Mouse (Mus musculus) heart, embryonic 12.5 days (tissue): Measurements from ENCODE around the gene Ptprk. TPM values are rescaled to one million over a fixed set of nuclear protein-coding genes. Genes with fewer than 3 reads are reported as not detected.

Source experiments
- ATAC-seq: fragments of 200-750 bp; cut with Nextera tagmentation; 2 replicates; pipeline ENCODE4 v1.8.0; 2017; ENCODE audit warnings: moderate TSS enrichment, moderate library complexity; ENCODE audit not compliant: insufficient number of reproducible peaks, low FRiP score
- H3K27ac ChIP-seq: fragments of 300-500 bp; sonication (generic); 2 replicates; pipeline ENCODE4 v1.5.1; 2016; ENCODE audit warnings: mild to moderate bottlenecking, moderate library complexity; ENCODE audit not compliant: poor library complexity, severe bottlenecking
- H3K27me3 ChIP-seq: fragments of 300-500 bp; sonication (generic); replicated peaks from 2 replicates; pipeline ENCODE4 v1.6.1; 2016; ENCODE audit warnings: mild to moderate bottlenecking, moderate library complexity
- H3K36me3 ChIP-seq: fragments of 300-500 bp; sonication (generic); 2 replicates; pipeline ENCODE4 v1.6.1; 2016; ENCODE audit warnings: mild to moderate bottlenecking, moderate library complexity
- H3K4me1 ChIP-seq: fragments of 300-500 bp; sonication (generic); replicated peaks from 2 replicates; pipeline ENCODE4 v1.6.1; 2016; ENCODE audit warnings: mild to moderate bottlenecking
- H3K4me2 ChIP-seq: fragments of 300-500 bp; sonication (generic); 2 replicates; pipeline ENCODE4 v1.6.1; 2016; ENCODE audit warnings: mild to moderate bottlenecking, moderate library complexity
- H3K4me3 ChIP-seq: fragments of 300-500 bp; sonication (generic); 2 replicates; pipeline ENCODE4 v1.5.1; 2016; ENCODE audit warnings: mild to moderate bottlenecking
- H3K9ac ChIP-seq: fragments of 300-500 bp; sonication (generic); 2 replicates; pipeline ENCODE4 v1.6.1; 2016; ENCODE audit warnings: mild to moderate bottlenecking, moderate library complexity
- H3K9me3 ChIP-seq: fragments of 300-500 bp; sonication (generic); replicated peaks from 2 replicates; pipeline ENCODE4 v1.6.1; 2016; ENCODE audit warnings: mild to moderate bottlenecking, moderate library complexity
- WGBS: fragments of 180-500 bp; shearing (Covaris S2); methylation state at CpG from one replicate; pipeline ENCODE4 v1.1.7; 2016; 5-methylcytosine and 5-hydroxymethylcytosine counted together
- polyA plus RNA-seq: library from polyadenylated mRNA; unstranded; fragments of >200 nt; fragmentation: Nextera tagmentation; extraction: Ambion mirVana; gene quantifications from 2 replicates; pipeline ENCODE4 v1.2.1, GENCODE M21; 2016

Ptprk gene
- polyA plus RNA-seq: 43.7 and 46.0 TPM in 2 replicates

GRCm38 (mm10) chr10:28074653-28075451, at the start of gene Ptprk:
Gene Ptprk (plus strand): TSS chr10:28074820.
- under 1% methylated on average over 76 of the region's 77 CpGs for WGBS

GRCm38 (mm10) chr10:28027791-28028190, 46.8 kb upstream of the Ptprk start:
- Histone ChIP-seq H3K9ac (no peak overlapping the region), H3K9me3 (no peaks in the 10 kb centered on the region; the same call in 1 of the 2 replicates), H3K4me2 (no peak overlapping the region), H3K27ac (no peak overlapping the region), H3K4me1 (no peaks in the 10 kb centered on the region), H3K36me3 (no peaks in the 10 kb centered on the region), H3K27me3 (no peaks in the 10 kb centered on the region), H3K4me3 (no peak overlapping the region)
- no peak for ATAC-seq
- WGBS: 62% methylated on average over 2 of the region's 2 CpGs

More at GRCm38 (mm10) chr10:28074653-28075451, at the start of gene Ptprk:
- H3K4me1 ChIP-seq: peaks cover 12% of the 10 kb centered on the region
- peak within 1 kb of the TSS; percentile 67 for H3K4me2 ChIP-seq
- H3K4me3 ChIP-seq: peak within 1 kb of the TSS; percentile 73
- no peaks in the 10 kb centered on the region for H3K9me3 ChIP-seq
- peak within 1 kb of the TSS; percentile 93 for H3K27ac ChIP-seq
- ATAC-seq: peak; percentile 96
- peak within 1 kb of the TSS; percentile 88 for H3K9ac ChIP-seq
- no peaks in the 10 kb centered on the region for H3K27me3 ChIP-seq
- H3K36me3 ChIP-seq: no peaks in the 10 kb centered on the region

- no peaks in the 10 kb centered on the region for H3K36me3 ChIP-seq
- no peaks in the 10 kb centered on the region for H3K27me3 ChIP-seq
- H3K4me1 ChIP-seq: no peaks in the 10 kb centered on the region
- H3K9ac ChIP-seq: no peak overlapping the region
- H3K4me3 ChIP-seq: no peak overlapping the region
- H3K9me3 ChIP-seq: no peaks in the 10 kb centered on the region
- no peak overlapping the region for H3K4me2 ChIP-seq
- no peak overlapping the region for H3K27ac ChIP-seq
- ATAC-seq: no peak
- 84% methylated on average over 1 of the region's 1 CpGs for WGBS
Observed at GRCm38 (mm10) chr10:28036456-28036855, 38.2 kb upstream of the Ptprk start.

- H3K9ac ChIP-seq: no peak overlapping the region
- ATAC-seq: no peak
- H3K9me3 ChIP-seq: no peaks in the 10 kb centered on the region
- 76% methylated on average over 4 of the region's 4 CpGs for WGBS
- H3K27me3 ChIP-seq: no peaks in the 10 kb centered on the region
- H3K4me3 ChIP-seq: no peak overlapping the region
- H3K36me3 ChIP-seq: no peaks in the 10 kb centered on the region
- no peak overlapping the region for H3K27ac ChIP-seq
- no peak overlapping the region for H3K4me2 ChIP-seq
- H3K4me1 ChIP-seq: no peaks in the 10 kb centered on the region
Observed at GRCm38 (mm10) chr10:28054764-28055163, 19.9 kb upstream of the Ptprk start.

GRCm38 (mm10) chr10:28059222-28059621, 15.4 kb upstream of the Ptprk start:
- Histone ChIP-seq H3K9ac (no peak overlapping the region), H3K27ac (no peak overlapping the region), H3K4me1 (no peaks in the 10 kb centered on the region), H3K36me3 (no peaks in the 10 kb centered on the region), H3K4me3 (no peak overlapping the region), H3K4me2 (no peak overlapping the region), H3K27me3 (no peaks in the 10 kb centered on the region), H3K9me3 (peaks cover 4% of the 10 kb centered on the region; the same call in 1 of the 2 replicates)
- WGBS: 73% methylated on average over 1 of the region's 1 CpGs
- no peak for ATAC-seq

GRCm38 (mm10) chr10:28067997-28068396, 6.6 kb upstream of the Ptprk start:
- no peak overlapping the region for H3K27ac ChIP-seq
- H3K4me1 ChIP-seq: no peaks in the 10 kb centered on the region
- H3K9me3 ChIP-seq: no peaks in the 10 kb centered on the region
- ATAC-seq: no peak
- H3K27me3 ChIP-seq: no peaks in the 10 kb centered on the region
- no peak overlapping the region for H3K9ac ChIP-seq
- 85% methylated on average over 5 of the region's 5 CpGs for WGBS
- no peak overlapping the region for H3K4me3 ChIP-seq
- no peak overlapping the region for H3K4me2 ChIP-seq
- no peaks in the 10 kb centered on the region for H3K36me3 ChIP-seq

- peak overlapping the region; percentile 88 for H3K9ac ChIP-seq
- under 1% methylated on average over 25 of the region's 26 CpGs for WGBS
- H3K36me3 ChIP-seq: no peaks in the 10 kb centered on the region
- ATAC-seq: peak; percentile 61; the same call in 1 of the 2 replicates
- peak overlapping the region; percentile 67 for H3K4me2 ChIP-seq
- no peaks in the 10 kb centered on the region for H3K9me3 ChIP-seq
- peak overlapping the region; percentile 73 for H3K4me3 ChIP-seq
- no peaks in the 10 kb centered on the region for H3K27me3 ChIP-seq
- peak overlapping the region; percentile 93 for H3K27ac ChIP-seq
- peaks cover 9% of the 10 kb centered on the region for H3K4me1 ChIP-seq
Observed at GRCm38 (mm10) chr10:28073991-28074652, 498 bp upstream of the Ptprk start.

GRCm38 (mm10) chr10:28075491-28076035, 943 bp downstream of the Ptprk start:
- Histone ChIP-seq H3K27me3 (no peaks in the 10 kb centered on the region), H3K36me3 (no peaks in the 10 kb centered on the region), H3K4me1 (peaks cover 15% of the 10 kb centered on the region), H3K27ac (peak overlapping the region; percentile 93), H3K4me3 (peak overlapping the region; percentile 73), H3K4me2 (peak overlapping the region; percentile 67), H3K9ac (peak overlapping the region; percentile 88), H3K9me3 (no peaks in the 10 kb centered on the region)
- WGBS: under 1% methylated on average over 22 of the region's 22 CpGs
- ATAC-seq: 0 out of 2 replicates have a peak, but pooled peaks have one; percentile 15

GRCm38 (mm10) chr10:28076036-28076855, 1.6 kb downstream of the Ptprk start:
- Histone ChIP-seq H3K4me2 (peak overlapping the region; percentile 67), H3K9ac (peak overlapping the region; percentile 88), H3K4me1 (peaks cover 15% of the 10 kb centered on the region), H3K27ac (peak overlapping the region; percentile 93), H3K27me3 (no peaks in the 10 kb centered on the region), H3K4me3 (peak overlapping the region; percentile 73), H3K36me3 (no peaks in the 10 kb centered on the region), H3K9me3 (no peaks in the 10 kb centered on the region)
- 0 out of 2 replicates have a peak, but pooled peaks have one; percentile 13 for ATAC-seq
- 6% methylated on average over 30 of the region's 30 CpGs for WGBS

GRCm38 (mm10) chr10:28078270-28078669, 3.6 kb downstream of the Ptprk start:
- Histone ChIP-seq H3K4me2 (no peak overlapping the region), H3K27ac (no peak overlapping the region), H3K36me3 (no peaks in the 10 kb centered on the region), H3K9ac (no peak overlapping the region), H3K4me1 (peaks cover 15% of the 10 kb centered on the region), H3K9me3 (no peaks in the 10 kb centered on the region), H3K27me3 (no peaks in the 10 kb centered on the region), H3K4me3 (no peak overlapping the region)
- 84% methylated on average over 1 of the region's 1 CpGs for WGBS
- no peak for ATAC-seq
